Mouse (Mus musculus) neural tube, embryonic 14.5 days (tissue): ENCODE measurements around the gene Mpig6b. TPM values are rescaled to one million over a fixed set of nuclear protein-coding genes. Genes with fewer than 3 reads are reported as not detected.
A peak's percentile ranks its signal among the peaks of the same experiment; 100 is the strongest.
"Not testable (repeated sequence)": the region's sequence is repeated elsewhere in the genome, so short reads cannot be mapped to it uniquely, and the experiment has no call there.

Experiments
- ATAC-seq: fragments of 200-750 bp; cut with Nextera tagmentation; 2 replicates; pipeline ENCODE4 v1.8.0; 2017; ENCODE audit warnings: low read depth, mild to moderate bottlenecking, moderate TSS enrichment, moderate library complexity
- H3K27ac ChIP-seq: fragments of 300-500 bp; sonication (generic); 2 replicates; pipeline ENCODE4 v1.5.1; 2014; ENCODE audit warnings: low read depth, mild to moderate bottlenecking, control low read depth, low read length, moderate library complexity, mixed read lengths
- H3K27me3 ChIP-seq: fragments of 300-500 bp; sonication (generic); 2 replicates; pipeline ENCODE4 v1.6.1; 2014; ENCODE audit warnings: low read length; ENCODE audit not compliant: control insufficient read depth, insufficient read depth
- H3K36me3 ChIP-seq: fragments of 300-500 bp; sonication (generic); 2 replicates; pipeline ENCODE4 v1.6.1; 2014; ENCODE audit warnings: low read length, mixed read lengths; ENCODE audit not compliant: control insufficient read depth, insufficient read depth
- H3K4me1 ChIP-seq: fragments of 300-500 bp; sonication (generic); 2 replicates; pipeline ENCODE4 v1.6.1; 2014; ENCODE audit warnings: low read length; ENCODE audit not compliant: control insufficient read depth, insufficient read depth
- H3K4me2 ChIP-seq: fragments of 300-500 bp; sonication (generic); 2 replicates; pipeline ENCODE4 v1.6.1; 2014; ENCODE audit warnings: mild to moderate bottlenecking, low read depth, low read length, control low read depth
- H3K4me3 ChIP-seq: fragments of 300-500 bp; sonication (generic); 2 replicates; pipeline ENCODE4 v1.5.1; 2014; ENCODE audit warnings: low read depth, low read length, control low read depth, mixed read lengths
- H3K9ac ChIP-seq: fragments of 300-500 bp; sonication (generic); replicated peaks from 2 replicates; pipeline ENCODE4 v1.6.1; 2014; ENCODE audit warnings: low read depth, mild to moderate bottlenecking, control low read depth, low read length, mixed read lengths
- H3K9me3 ChIP-seq: fragments of 300-500 bp; sonication (generic); 2 replicates; pipeline ENCODE4 v1.6.1; 2016; ENCODE audit warnings: low read length; ENCODE audit not compliant: control insufficient read depth
- WGBS: fragments of 180-500 bp; shearing (Covaris S2); extraction: QIAGEN DNeasy Blood & Tissue Kit; methylation state at CpG from one replicate; pipeline ENCODE4 v1.1.7; 2014; 5-methylcytosine and 5-hydroxymethylcytosine counted together
- polyA plus RNA-seq: library from polyadenylated mRNA; unstranded; fragments of >200 nt; fragmentation: Nextera tagmentation; extraction: Ambion mirVana; gene quantifications from 2 replicates; pipeline ENCODE4 v1.2.1, GENCODE M21; 2014

Gene Mpig6b
- polyA plus RNA-seq, 1 experiment from 2014 or later: 0.15 TPM

GRCm38 (mm10) chr17:35034896-35035295 lies 31.1 kb downstream of the Mpig6b start:
- H3K27ac ChIP-seq: no peak overlapping the region
- H3K4me3 ChIP-seq: no peak overlapping the region
- WGBS: 78% methylated on average over 6 of the region's 6 CpGs
- no peak for ATAC-seq
- H3K4me1 ChIP-seq: no peaks in the 10 kb centered on the region
- no peak overlapping the region for H3K4me2 ChIP-seq
- H3K36me3 ChIP-seq: no peaks in the 10 kb centered on the region
- no peaks in the 10 kb centered on the region for H3K27me3 ChIP-seq
- no peaks in the 10 kb centered on the region for H3K9me3 ChIP-seq
- H3K9ac ChIP-seq: no peak overlapping the region

- 87% methylated on average over 1 of the region's 1 CpGs for WGBS
- H3K4me3 ChIP-seq, H3K9me3 ChIP-seq, H3K27me3 ChIP-seq, ATAC-seq, H3K4me1 ChIP-seq, H3K36me3 ChIP-seq, H3K9ac ChIP-seq, H3K27ac ChIP-seq, H3K4me2 ChIP-seq: not testable (repeated sequence)
Measured at GRCm38 (mm10) chr17:35033703-35034102, 32.3 kb downstream of the Mpig6b start.

GRCm38 (mm10) chr17:35032323-35032870 lies 33.6 kb downstream of the Mpig6b start:
- H3K4me3 ChIP-seq: no peak overlapping the region
- H3K4me2 ChIP-seq: no peak overlapping the region
- no peak overlapping the region for H3K27ac ChIP-seq
- WGBS: 76% methylated on average over 8 of the region's 8 CpGs
- H3K9me3 ChIP-seq: no peaks in the 10 kb centered on the region
- H3K9ac ChIP-seq: no peak overlapping the region
- H3K36me3 ChIP-seq: no peaks in the 10 kb centered on the region
- no peaks in the 10 kb centered on the region for H3K27me3 ChIP-seq
- ATAC-seq: no peak
- 0 out of 2 replicates have a peak, but pooled peaks cover 2% of the 10 kb centered on the region for H3K4me1 ChIP-seq

- no peaks in the 10 kb centered on the region for H3K36me3 ChIP-seq
- no peaks in the 10 kb centered on the region for H3K27me3 ChIP-seq
- 0 out of 2 replicates have a peak, but pooled peaks cover 2% of the 10 kb centered on the region for H3K4me1 ChIP-seq
- H3K9ac ChIP-seq: no peak overlapping the region
- no peak for ATAC-seq
- H3K4me2 ChIP-seq: no peak overlapping the region
- H3K27ac ChIP-seq: no peak overlapping the region
- 88% methylated on average over 7 of the region's 7 CpGs for WGBS
- no peaks in the 10 kb centered on the region for H3K9me3 ChIP-seq
- H3K4me3 ChIP-seq: no peak overlapping the region
Measured at GRCm38 (mm10) chr17:35031880-35032279, 34.1 kb downstream of the Mpig6b start.

- no peak overlapping the region for H3K4me3 ChIP-seq
- H3K27me3 ChIP-seq: no peaks in the 10 kb centered on the region
- WGBS: 88% methylated on average over 11 of the region's 11 CpGs
- ATAC-seq: no peak
- H3K9me3 ChIP-seq: no peaks in the 10 kb centered on the region
- no peak overlapping the region for H3K27ac ChIP-seq
- H3K9ac ChIP-seq: no peak overlapping the region
- H3K4me2 ChIP-seq: no peak overlapping the region
- 0 out of 2 replicates have a peak, but pooled peaks cover 2% of the 10 kb centered on the region for H3K4me1 ChIP-seq
- H3K36me3 ChIP-seq: no peaks in the 10 kb centered on the region
Measured at GRCm38 (mm10) chr17:35031272-35031671, 34.7 kb downstream of the Mpig6b start.

- Histone ChIP-seq H3K4me2 (peak overlapping the region; percentile 35), H3K4me1 (0 out of 2 replicates have a peak, but pooled peaks cover 2% of the 10 kb centered on the region), H3K27me3 (no peaks in the 10 kb centered on the region), H3K36me3 (no peaks in the 10 kb centered on the region), H3K9ac (no peak overlapping the region; the same call in 1 of the 2 replicates), H3K9me3 (no peaks in the 10 kb centered on the region), H3K4me3 (no peak overlapping the region), H3K27ac (no peak overlapping the region)
- 27% methylated on average over 19 of the region's 19 CpGs for WGBS
- ATAC-seq: 0 out of 2 replicates have a peak, but pooled peaks have one; percentile 38
Measured at GRCm38 (mm10) chr17:35029691-35030532, 36.1 kb downstream of the Mpig6b start.

- WGBS: 92% methylated on average over 2 of the region's 2 CpGs
- ATAC-seq: no peak
Measured at GRCm38 (mm10) chr17:35028315-35028714, 37.7 kb downstream of the Mpig6b start.

GRCm38 (mm10) chr17:35027277-35028068 lies 38.5 kb downstream of the Mpig6b start, which contains the start of gene Sapcd1:
Sapcd1 (minus strand) TSS chr17:35028016.
- Histone ChIP-seq H3K9ac (peak within 1 kb of the TSS; percentile 21; the same call in 1 of the 2 replicates), H3K4me2 (no peak within 1 kb of the TSS; the same call in 1 of the 2 replicates), H3K27me3 (no peaks in the 10 kb centered on the region), H3K4me3 (no peak within 1 kb of the TSS), H3K27ac (peak within 1 kb of the TSS; percentile 3), H3K36me3 (no peaks in the 10 kb centered on the region), H3K4me1 (0 out of 2 replicates have a peak, but pooled peaks cover 2% of the 10 kb centered on the region), H3K9me3 (no peaks in the 10 kb centered on the region)
- WGBS: 27% methylated on average over 13 of the region's 13 CpGs
- peak; percentile 71; the same call in 1 of the 2 replicates for ATAC-seq

More at GRCm38 (mm10) chr17:35028315-35028714, 37.7 kb downstream of the Mpig6b start:
- Histone ChIP-seq H3K4me3 (no peak overlapping the region), H3K36me3 (no peaks in the 10 kb centered on the region), H3K4me1 (0 out of 2 replicates have a peak, but pooled peaks cover 2% of the 10 kb centered on the region), H3K4me2 (no peak overlapping the region), H3K27ac (no peak overlapping the region), H3K9ac (no peak overlapping the region), H3K9me3 (no peaks in the 10 kb centered on the region), H3K27me3 (no peaks in the 10 kb centered on the region)
